ENCODE assay signal across 17 mouse cellular contexts in genomic region chr16:35237091-35237490, GRCm38 (mm10).
DNase-seq lines count a peak whose midpoint lies in the region; TF ChIP-seq lines count a peak whose summit lies in the region.
"Had no signal": no experiment of that assay in that cellular context is flagged by ENCODE, and none has a peak within 500 bp of the region (broad histone marks: within the 10 kb centered on the region; RNA-seq: fewer than 3 reads in every experiment).

No protein-coding gene starts in this region.

- H3K27ac ChIP-seq in ES-E14 (ENCODE audit: insufficient read depth, low read depth, low read length, poor library complexity, severe bottlenecking): no peak overlapping the region
- H3K27ac ChIP-seq: embryonic facial prominence, embryonic 10.5 days; embryonic facial prominence, embryonic 12.5 days; forebrain, embryonic 13.5 days; forebrain, embryonic 15.5 days had no signal

- in situ Hi-C loops in ES-E14 (cut with MboI; ENCODE audit: low sequenced_read_pairs in 2 of 2, unreplicated experiment in 2 of 2): no loop called here

- H3K9me3 ChIP-seq in ES-E14 (ENCODE audit: control insufficient read depth, insufficient read depth, low read depth, low read length): no peaks in the 10 kb centered on the region
- H3K9me3 ChIP-seq: embryonic facial prominence, embryonic 10.5 days; embryonic facial prominence, embryonic 12.5 days; forebrain, embryonic 13.5 days; forebrain, embryonic 15.5 days had no signal

- H3K4me3 ChIP-seq in ES-E14 (ENCODE audit: insufficient read depth in 1 of 2, low read depth in 1 of 2, low read length in 2 of 2, poor library complexity in 1 of 2, severe bottlenecking in 1 of 2): no peak overlapping the region
- H3K4me3 ChIP-seq: embryonic facial prominence, embryonic 10.5 days; embryonic facial prominence, embryonic 12.5 days; forebrain, embryonic 13.5 days; forebrain, embryonic 15.5 days had no signal

- H3K36me3 ChIP-seq in ES-E14 (ENCODE audit: control insufficient read depth, insufficient read depth, low read length, poor library complexity, severe bottlenecking): no peaks in the 10 kb centered on the region
- H3K36me3 ChIP-seq: embryonic facial prominence, embryonic 10.5 days; embryonic facial prominence, embryonic 12.5 days; forebrain, embryonic 15.5 days had no signal

- H3K9ac ChIP-seq in ES-E14 (ENCODE audit: insufficient read depth, low read depth, low read length, poor library complexity, severe bottlenecking): no peak overlapping the region
- H3K9ac ChIP-seq: embryonic facial prominence, embryonic 12.5 days; forebrain, embryonic 13.5 days; forebrain, embryonic 15.5 days; forebrain, postnatal 0 days had no signal

- peaks cover 2 to 15% of the 10 kb centered on the region in 2 experiments; a peak in 3 of 4 replicates for H3K4me1 ChIP-seq in ES-E14 (ENCODE audit: control insufficient read depth in 2 of 2, insufficient read depth in 2 of 2, low read length in 2 of 2, poor library complexity in 1 of 2)

- DNase-seq in testis, postnatal 14 days (ENCODE audit: low spot score): peak; percentile 41
- DNase-seq in testis, postnatal 10 days (ENCODE audit: low spot score): no peak
- DNase-seq in ES-E14 (ENCODE audit: low read depth, low spot score) (peak; percentile 19), ZHBTc4 (ENCODE audit: low read depth, low spot score) (peak; percentile 71)
- no peak for DNase-seq in gastrocnemius, adult 18-20 months (ENCODE audit: low spot score)
- DNase-seq in layer of hippocampus, postnatal 36 days: no peak
- DNase-seq: adrenal gland, adult 8-10 months; adrenal gland, postnatal 14 days; adrenal gland, postnatal 36 days; cerebellum, adult 11-12 months; cerebellum, adult 2 months; cerebellum, adult 9-10 months; forebrain, postnatal 0 days had no signal

TF ChIP-seq in ES-E14, 5 proteins besides CTCF, POLR2A, EP300 and RAD21:
- TF ChIP-seq CHD2 (IDR thresholded peaks at IDR 0.05; ENCODE audit: low read depth, low read length): no peak
- TF ChIP-seq ZNF384 (IDR thresholded peaks at IDR 0.05; ENCODE audit: low read depth, low read length): no peak
- TF ChIP-seq ZC3H11A (IDR thresholded peaks at IDR 0.05; ENCODE audit: borderline replicate concordance, low read depth, low read length): no peak
- TF ChIP-seq HCFC1 (IDR thresholded peaks at IDR 0.05; ENCODE audit: borderline replicate concordance, insufficient read depth, low read length): no peak
- TF ChIP-seq MAFK (IDR thresholded peaks at IDR 0.05; ENCODE audit: insufficient read depth, low read depth, low read length): no peak

Comparison
In these comparisons a context has a peak if more than half of its experiments do, and no peak if none do; other contexts are left out.
1. DNase-seq: peak in testis, postnatal 14 days (single experiment), ES-E14 (single experiment) and ZHBTc4 (single experiment); none in testis, postnatal 10 days (single experiment), gastrocnemius, adult 18-20 months (single experiment) and layer of hippocampus, postnatal 36 days (0 of 2).